Mouse (Mus musculus) C2C12 (cell line): ENCODE results near the gene Zfp11. TPM values are rescaled to one million over a fixed set of nuclear protein-coding genes. Genes with fewer than 3 reads are reported as not detected.
"Not testable (repeated sequence)": the region's sequence is repeated elsewhere in the genome, so short reads cannot be mapped to it uniquely, and the experiment has no call there.

Source experiments
- H3K27me3 ChIP-seq: one replicate; pipeline ENCODE4 v1.6.1; 2011; ENCODE audit not compliant: control insufficient read depth, insufficient read depth, insufficient read length
- H3K36me3 ChIP-seq: one replicate; pipeline ENCODE4 v1.6.1; 2011; ENCODE audit not compliant: control insufficient read depth, insufficient read depth
- H3K4me3 ChIP-seq: one replicate; pipeline ENCODE4 v1.5.1; 2011; ENCODE audit warnings: mild to moderate bottlenecking, control low read depth; ENCODE audit not compliant: poor library complexity, insufficient read depth, severe bottlenecking
- H3K79me2 ChIP-seq: one replicate; pipeline ENCODE4 v1.6.1; 2011; ENCODE audit not compliant: control insufficient read depth, insufficient read depth
- H3K79me3 ChIP-seq: one replicate; pipeline ENCODE4 v1.6.1; 2011; ENCODE audit warnings: low read depth, control low read depth
- H3ac ChIP-seq: one replicate; pipeline ENCODE3; 2011; ENCODE audit warnings: low read depth; ENCODE audit not compliant: control insufficient read depth, insufficient read length
- CEBPB ChIP-seq: IDR thresholded peaks from one replicate; pipeline ENCODE4 v1.6.1; 2011; ENCODE audit warnings: low read depth, mild to moderate bottlenecking, control low read depth, moderate library complexity
- CTCF ChIP-seq: IDR thresholded peaks from one replicate; pipeline ENCODE4 v1.5.1; 2011; ENCODE audit not compliant: control insufficient read depth, insufficient read depth, insufficient read length
- FOSL1 ChIP-seq: IDR thresholded peaks from one replicate; pipeline ENCODE4 v1.8.0; 2011; ENCODE audit warnings: mild to moderate bottlenecking, low read length; ENCODE audit not compliant: poor library complexity, insufficient read depth, severe bottlenecking
- MAX ChIP-seq: IDR thresholded peaks from one replicate; pipeline ENCODE4 v1.6.1; 2011; ENCODE audit warnings: mild to moderate bottlenecking, control low read depth
- MYOD1 ChIP-seq: IDR thresholded peaks from one replicate; pipeline ENCODE4 v1.6.1; 2011; ENCODE audit warnings: low read depth; ENCODE audit not compliant: control insufficient read depth, insufficient read length
- MYOG ChIP-seq: IDR thresholded peaks from one replicate; pipeline ENCODE4 v1.6.1; 2011; ENCODE audit not compliant: control insufficient read depth, insufficient read length; ENCODE audit errors: extremely low read depth
- USF1 ChIP-seq: IDR thresholded peaks from one replicate; pipeline ENCODE4 v1.6.1; 2011; ENCODE audit warnings: low read depth, mild to moderate bottlenecking, control low read depth, moderate library complexity
- polyA plus RNA-seq: library from polyadenylated mRNA; unstranded; fragments of >200 nt; fragmentation: generic; extraction: Trizol; gene quantifications from one replicate; pipeline ENCODE4 v1.2.1, GENCODE M21; 2012; ENCODE audit warnings: missing spikeins

Gene Zfp11
- polyA plus RNA-seq, 1 experiment, result 1.2 TPM

DNA sequence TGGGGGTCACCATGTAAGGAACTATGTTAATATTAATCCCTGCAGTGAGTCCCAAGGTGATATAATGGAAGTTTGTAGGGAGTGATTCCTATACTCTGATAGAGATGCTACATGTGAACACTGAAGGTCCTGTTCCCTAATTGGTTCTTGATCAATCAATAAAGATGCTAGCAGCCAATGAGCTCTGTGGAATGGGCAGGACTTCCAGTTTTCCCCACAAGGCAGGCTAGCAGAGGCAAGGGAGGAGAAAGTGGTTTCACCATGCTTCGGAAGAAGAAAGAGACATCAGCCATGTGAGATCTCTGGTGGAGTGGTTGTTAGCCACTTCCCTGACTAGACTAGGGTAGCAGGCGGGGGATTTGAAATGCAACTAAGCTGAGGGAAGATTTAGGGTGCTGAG lies 30.6 kb upstream of the Zfp11 start:
- TF ChIP-seq MYOD1, result no peak
- TF ChIP-seq MYOG, result no peak
- no peak for TF ChIP-seq USF1
- no peak for TF ChIP-seq CEBPB
- no peak for TF ChIP-seq FOSL1
- TF ChIP-seq MAX, result no peak
- no peak for TF ChIP-seq CTCF
- Histone ChIP-seq H3K4me3 (peak overlapping the region; percentile 18), H3K79me3 (no peaks in the 10 kb centered on the region), H3K27me3 (peaks cover 9% of the 10 kb centered on the region), H3ac (no peak overlapping the region), H3K79me2 (no peaks in the 10 kb centered on the region), H3K36me3 (no peaks in the 10 kb centered on the region)

DNA sequence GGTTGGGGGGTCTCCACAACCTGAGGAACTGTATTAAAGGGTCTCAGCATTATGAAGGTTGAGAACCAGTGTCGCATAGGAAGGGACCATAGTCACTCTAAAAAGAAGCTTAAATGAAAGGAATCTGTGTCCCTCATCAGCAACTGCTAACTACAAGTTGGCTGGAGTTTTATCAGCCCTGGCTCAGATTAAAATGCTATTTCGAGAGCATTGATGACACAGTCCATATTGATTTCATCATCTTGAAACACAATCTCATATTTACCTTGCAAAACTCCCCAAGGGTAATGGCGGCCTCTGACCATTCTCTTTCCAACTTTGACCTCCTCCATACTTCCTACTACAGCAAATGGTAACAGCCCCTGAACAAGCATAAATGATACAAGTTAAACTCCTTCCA lies 20.6 kb upstream of the Zfp11 start:
- no peak overlapping the region for H3K4me3 ChIP-seq
- H3K36me3 ChIP-seq, result no peaks in the 10 kb centered on the region
- no peaks in the 10 kb centered on the region for H3K79me3 ChIP-seq
- TF ChIP-seq FOSL1 (no peak), CTCF (no peak), MYOG (no peak)
- H3K27me3 ChIP-seq, result no peaks in the 10 kb centered on the region
- H3K79me2 ChIP-seq, result no peaks in the 10 kb centered on the region
- H3ac ChIP-seq, result no peak overlapping the region

DNA sequence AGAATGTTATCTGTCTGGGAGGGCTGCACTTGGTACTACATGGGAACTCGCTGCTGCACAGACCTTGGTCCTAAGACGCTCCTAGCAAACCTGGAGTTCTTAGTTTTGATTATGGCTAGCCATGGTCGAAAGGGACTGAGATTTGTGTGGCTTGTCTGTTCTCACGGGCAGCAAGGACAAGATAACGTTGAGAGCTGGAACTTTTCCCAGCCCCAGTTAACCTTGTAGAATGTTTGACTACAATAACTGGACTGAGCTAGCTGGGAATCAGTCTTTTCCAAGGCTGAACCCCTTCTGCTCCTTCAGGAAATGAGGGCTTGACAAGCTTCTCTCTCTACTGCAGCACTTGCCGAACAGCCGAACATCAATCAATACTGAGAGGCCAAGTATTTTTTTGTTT lies 17.7 kb upstream of the Zfp11 start:
- H3K27me3 ChIP-seq, result no peaks in the 10 kb centered on the region
- no peak overlapping the region for H3K4me3 ChIP-seq
- no peaks in the 10 kb centered on the region for H3K36me3 ChIP-seq
- H3K79me3 ChIP-seq, result no peaks in the 10 kb centered on the region
- TF ChIP-seq CEBPB, result no peak
- H3K79me2 ChIP-seq, result no peaks in the 10 kb centered on the region
- no peak overlapping the region for H3ac ChIP-seq

DNA sequence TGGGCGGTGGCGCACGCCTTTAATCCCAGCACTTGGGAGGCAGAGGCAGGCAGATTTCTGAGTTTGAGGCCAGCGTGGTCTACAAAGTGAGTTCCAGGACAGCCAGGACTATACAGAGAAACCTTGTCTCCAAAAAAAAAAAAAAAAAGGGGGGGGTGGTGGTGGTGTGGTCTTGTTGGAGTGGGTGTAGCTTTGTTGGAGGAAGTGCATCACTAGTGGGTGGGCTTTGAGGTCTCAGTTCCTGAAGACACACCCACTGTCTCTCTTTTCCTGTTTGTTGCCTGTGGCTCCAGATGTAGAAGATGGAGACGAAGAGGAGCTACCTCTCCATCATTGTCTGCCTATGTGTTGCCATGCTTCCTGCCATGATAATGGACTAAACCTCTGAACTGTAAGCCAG lies 15.2 kb upstream of the Zfp11 start:
- not testable (repeated sequence) for H3K4me3 ChIP-seq, H3K36me3 ChIP-seq, H3K79me2 ChIP-seq, H3K27me3 ChIP-seq, H3K79me3 ChIP-seq, H3ac ChIP-seq

DNA sequence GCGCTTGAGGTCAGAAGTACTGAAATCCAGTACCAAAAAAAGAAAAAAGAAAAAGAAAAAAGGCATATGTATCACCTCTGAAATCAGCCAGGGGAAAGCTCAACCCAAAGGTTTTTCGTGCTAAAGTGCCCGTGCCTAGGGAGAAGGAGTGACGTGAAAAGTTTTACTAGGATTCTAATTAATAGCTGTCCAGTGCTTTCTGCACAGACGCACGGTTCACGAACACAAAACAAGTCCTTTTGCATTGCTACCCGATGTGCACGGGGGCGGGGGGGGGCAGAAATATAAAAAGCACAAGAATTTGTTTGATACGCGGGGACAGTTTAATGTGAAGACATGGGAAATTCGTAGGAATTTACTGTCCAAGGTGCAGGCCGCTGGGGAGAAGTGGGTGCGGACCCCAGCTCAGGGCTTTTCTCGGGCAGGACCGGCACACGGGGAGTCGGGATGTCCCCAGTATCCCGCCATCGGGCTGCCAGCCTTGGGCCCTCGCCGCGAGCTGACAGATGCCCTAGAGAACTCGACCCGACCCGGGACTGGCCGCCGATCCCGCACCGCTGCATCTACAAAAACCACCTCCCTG lies 355 bp downstream of the Zfp11 start:
- Histone ChIP-seq H3K79me2 (peaks cover 37% of the 10 kb centered on the region), H3K4me3 (peak overlapping the region; percentile 76), H3K79me3 (peaks cover 10% of the 10 kb centered on the region), H3K27me3 (no peaks in the 10 kb centered on the region), H3ac (peak overlapping the region; percentile 68), H3K36me3 (no peaks in the 10 kb centered on the region)
- TF ChIP-seq MYOD1 (no peak), USF1 (no peak), MAX (no peak), MYOG (no peak), CEBPB (no peak), FOSL1 (no peak), CTCF (no peak)

DNA sequence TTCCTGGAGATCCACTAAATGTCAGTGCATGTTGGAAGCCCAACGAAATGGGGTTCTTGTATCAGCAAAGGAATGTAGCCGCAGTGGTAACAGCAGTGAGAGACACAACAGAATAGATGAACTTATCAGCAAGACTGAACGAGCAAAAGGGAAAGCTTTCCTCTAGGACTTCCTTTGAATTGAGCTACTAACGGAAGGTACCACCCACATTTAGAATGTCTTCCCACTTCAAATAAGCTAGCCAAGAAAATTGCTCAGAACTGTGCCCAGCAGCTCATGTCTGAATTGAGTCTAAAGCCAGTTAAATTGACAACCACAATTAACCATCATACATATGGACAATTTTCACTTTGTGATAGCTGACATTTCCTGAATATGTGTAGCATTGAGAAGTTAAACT lies 2.0 kb downstream of the Zfp11 start:
- Histone ChIP-seq H3ac (no peak overlapping the region), H3K27me3 (no peaks in the 10 kb centered on the region)

More for the DNA sequence above, 2.0 kb downstream of the Zfp11 start:
- Histone ChIP-seq H3K79me3 (peaks cover 10% of the 10 kb centered on the region), H3K79me2 (peaks cover 43% of the 10 kb centered on the region), H3K36me3 (no peaks in the 10 kb centered on the region), H3K4me3 (no peak overlapping the region)
- TF ChIP-seq CTCF, result no peak
- no peak for TF ChIP-seq CEBPB
- TF ChIP-seq MAX, result no peak
- TF ChIP-seq USF1, result no peak
- TF ChIP-seq MYOG, result no peak
- TF ChIP-seq FOSL1, result no peak
- TF ChIP-seq MYOD1, result no peak
